8 mouse cellular contexts compared by ENCODE assay signal in the genomic region with DNA sequence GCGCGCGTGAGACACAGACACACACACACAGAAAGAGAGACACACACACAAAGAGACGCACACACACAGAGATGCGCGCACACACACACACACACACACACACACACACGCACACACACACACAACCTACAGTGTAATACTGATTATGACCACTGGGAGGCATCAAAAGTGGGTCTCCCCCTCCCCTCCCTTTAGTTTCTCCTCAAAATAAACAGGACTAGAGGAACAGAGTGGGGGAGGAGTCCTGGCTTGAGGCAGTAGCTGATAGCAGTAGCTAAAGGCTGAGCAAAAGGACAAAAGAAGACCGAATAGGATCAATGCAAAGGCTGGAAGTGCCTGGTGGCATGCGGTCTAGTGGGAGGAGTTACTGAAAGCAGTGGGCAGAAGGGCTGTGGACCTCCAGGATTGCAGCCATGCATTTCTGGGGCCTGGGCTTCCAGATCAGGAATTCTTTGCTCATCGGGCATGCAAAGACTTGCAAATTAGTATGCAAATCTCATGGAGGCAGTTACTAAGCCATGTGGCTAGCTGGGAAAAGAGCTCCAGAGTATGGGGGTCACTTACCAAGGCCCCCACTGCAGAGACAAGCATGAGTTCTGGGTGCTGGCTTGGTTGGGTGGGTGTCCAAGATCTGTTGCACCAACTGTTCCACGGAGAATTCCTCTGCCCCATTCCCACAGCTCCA. TPM values are rescaled to one million over a fixed set of nuclear protein-coding genes. Genes with fewer than 3 reads are reported as not detected.
A peak's percentile ranks its signal among the peaks of the same experiment; 100 is the strongest.
DNase-seq lines count a peak whose midpoint lies in the region; ATAC-seq and TF ChIP-seq lines count a peak whose summit lies in the region.

No protein-coding gene starts in this region.

- no peaks in the 10 kb centered on the region for H3K4me1 ChIP-seq in lung, embryonic 14.5 days (ENCODE audit: insufficient read depth)
- peaks cover 26% of the 10 kb centered on the region for H3K4me1 ChIP-seq in forebrain, embryonic 12.5 days

- H3K9ac ChIP-seq in lung, embryonic 14.5 days = no peak overlapping the region
- peak overlapping the region; percentile 12 for H3K9ac ChIP-seq in forebrain, embryonic 12.5 days

- peak; percentile 86 for TF ChIP-seq CTCF in lung, embryonic 14.5 days (IDR thresholded peaks at IDR 0.05; ENCODE audit: low read depth)

- no peak for ATAC-seq in CD4-positive, CD25-positive, alpha-beta regulatory T cell, adult 4 months
- peak; percentile 74 for ATAC-seq in lung, embryonic 14.5 days (ENCODE audit: insufficient read depth)
- ATAC-seq in forebrain, embryonic 12.5 days (ENCODE audit: low FRiP score) = peak; percentile 87
- ATAC-seq in monocyte, adult 5-6 weeks (replicated peaks; ENCODE audit: insufficient number of reproducible peaks, low FRiP score, low TSS enrichment, poor library complexity, severe bottlenecking) = no peak

- H3K4me2 ChIP-seq in lung, embryonic 14.5 days = no peak overlapping the region
- peak overlapping the region; percentile 28 for H3K4me2 ChIP-seq in forebrain, embryonic 12.5 days

- H3K9me3 ChIP-seq in lung, embryonic 14.5 days (ENCODE audit: low read depth, low read length) = no peaks in the 10 kb centered on the region
- no peaks in the 10 kb centered on the region for H3K9me3 ChIP-seq in forebrain, embryonic 12.5 days

- peak overlapping the region; percentile 54; the same call in 1 of the 2 replicates for H3K27ac ChIP-seq in lung, embryonic 14.5 days (ENCODE audit: low read depth)
- H3K27ac ChIP-seq in forebrain, embryonic 12.5 days = peak overlapping the region; percentile 83

- no peaks in the 10 kb centered on the region for H3K27me3 ChIP-seq in lung, embryonic 14.5 days (ENCODE audit: insufficient read depth, low read length)
- H3K27me3 ChIP-seq in forebrain, embryonic 12.5 days = no peaks in the 10 kb centered on the region

- H3K4me3 ChIP-seq in lung, embryonic 14.5 days (ENCODE audit: low read depth, low read length) = 0 out of 2 replicates have a peak overlapping the region, but pooled peaks have one; percentile 2
- H3K4me3 ChIP-seq in forebrain, embryonic 12.5 days (replicated peaks) = no peak overlapping the region

- 28% methylated on average over 11 of the region's 11 CpGs for WGBS in lung, embryonic 14.5 days
- WGBS in forebrain, embryonic 12.5 days = 11% methylated on average over 11 of the region's 11 CpGs

- DNase-seq in CD4-positive, CD25-positive, alpha-beta regulatory T cell, adult 2 months (ENCODE audit: low read depth, low spot score) = peak; percentile 73
- peak; percentile 85 for DNase-seq in lung, embryonic 14.5 days
- DNase-seq in lung, adult 18-20 months = no peak
- DNase-seq in layer of hippocampus, postnatal 10 days (ENCODE audit: low spot score in 2 of 2) = peak; percentile 64 to 69
- DNase-seq in naive thymus-derived CD4-positive, alpha-beta T cell, adult 2 months (ENCODE audit: low read depth) = peak; percentile 78

- peaks cover 76% of the 10 kb centered on the region for H3K36me3 ChIP-seq in lung, embryonic 14.5 days (ENCODE audit: insufficient read depth)
- peaks cover 47% of the 10 kb centered on the region for H3K36me3 ChIP-seq in forebrain, embryonic 12.5 days (replicated peaks)

RNA-seq across cellular contexts. Expression of gene Camta2, which starts 5.9 kb away (rescaled TPM):
- polyA plus RNA-seq in CD4-positive, CD25-positive, alpha-beta regulatory T cell, adult 4 months (2017; shearing (Covaris generic)) = 10 to 100 TPM; 12.2 to 15.8 TPM
- polyA plus RNA-seq in lung, embryonic 14.5 days (2014; fragmentation: Nextera tagmentation; extraction: Ambion mirVana) = 15.3 and 16.2 TPM in 2 replicates
- 12.6 and 13.9 TPM in 2 replicates for polyA plus RNA-seq in forebrain, embryonic 12.5 days (2016; fragmentation: Nextera tagmentation; extraction: Ambion mirVana)
- 100 to 1,000 TPM; 183 to 189 TPM for total RNA-seq in layer of hippocampus, postnatal 10 days (2021)
- total RNA-seq in monocyte, adult 5-6 weeks (2017) = 8.9 to 20.6 TPM (median 15.7 TPM) in 3 replicates

RNA-seq across cellular contexts. Expression of gene Spag7, which starts 12.8 kb away (rescaled TPM):
- 100 to 1,000 TPM; 126 to 132 TPM for polyA plus RNA-seq in CD4-positive, CD25-positive, alpha-beta regulatory T cell, adult 4 months (2017; shearing (Covaris generic))
- polyA plus RNA-seq in lung, embryonic 14.5 days (2014; fragmentation: Nextera tagmentation; extraction: Ambion mirVana) = 141 and 167 TPM in 2 replicates
- 144 and 149 TPM in 2 replicates for polyA plus RNA-seq in forebrain, embryonic 12.5 days (2016; fragmentation: Nextera tagmentation; extraction: Ambion mirVana)
- 10 to 100 TPM; 52.8 to 53.9 TPM for total RNA-seq in layer of hippocampus, postnatal 10 days (2021)
- 49.1 to 78.2 TPM (median 76.7 TPM) in 3 replicates for total RNA-seq in monocyte, adult 5-6 weeks (2017)

RNA-seq across cellular contexts. Expression of gene Inca1, which starts 17.9 kb away (rescaled TPM):
- 1 to 10 TPM in 1 of 2 experiments, under 1 TPM in 1; 0.30 to 1.2 TPM for polyA plus RNA-seq in CD4-positive, CD25-positive, alpha-beta regulatory T cell, adult 4 months (2017; shearing (Covaris generic))
- 1.1 and 1.5 TPM in 2 replicates for polyA plus RNA-seq in lung, embryonic 14.5 days (2014; fragmentation: Nextera tagmentation; extraction: Ambion mirVana)
- polyA plus RNA-seq in forebrain, embryonic 12.5 days (2016; fragmentation: Nextera tagmentation; extraction: Ambion mirVana) = 0.55 and 0.96 TPM in 2 replicates
- total RNA-seq in layer of hippocampus, postnatal 10 days (2021) = 1 to 10 TPM; 1.4 to 1.8 TPM
- total RNA-seq in monocyte, adult 5-6 weeks (2017) = 0.53 TPM in 1 of 3 replicates, not detected in the others

RNA-seq across cellular contexts. Expression of gene Kif1c, which starts 18.3 kb away (rescaled TPM):
- 1 to 10 TPM; 1.0 to 1.1 TPM for polyA plus RNA-seq in CD4-positive, CD25-positive, alpha-beta regulatory T cell, adult 4 months (2017; shearing (Covaris generic))
- polyA plus RNA-seq in lung, embryonic 14.5 days (2014; fragmentation: Nextera tagmentation; extraction: Ambion mirVana) = 12.4 and 13.7 TPM in 2 replicates
- 1.7 and 3.2 TPM in 2 replicates for polyA plus RNA-seq in forebrain, embryonic 12.5 days (2016; fragmentation: Nextera tagmentation; extraction: Ambion mirVana)
- total RNA-seq in layer of hippocampus, postnatal 10 days (2021) = 10 to 100 TPM; 55.9 to 59.9 TPM
- total RNA-seq in monocyte, adult 5-6 weeks (2017) = 27.3 to 30.6 TPM (median 30.3 TPM) in 3 replicates

RNA-seq across cellular contexts. Expression of gene Eno3, which starts 25.0 kb away (rescaled TPM):
- polyA plus RNA-seq in CD4-positive, CD25-positive, alpha-beta regulatory T cell, adult 4 months (2017; shearing (Covaris generic)) = 10 to 100 TPM; 32.6 to 32.7 TPM
- polyA plus RNA-seq in lung, embryonic 14.5 days (2014; fragmentation: Nextera tagmentation; extraction: Ambion mirVana) = 12.7 and 19.6 TPM in 2 replicates
- 9.0 and 9.7 TPM in 2 replicates for polyA plus RNA-seq in forebrain, embryonic 12.5 days (2016; fragmentation: Nextera tagmentation; extraction: Ambion mirVana)
- 10 to 100 TPM in 1 of 2 experiments, 1 to 10 TPM in 1; 5.1 to 10.5 TPM for total RNA-seq in layer of hippocampus, postnatal 10 days (2021)
- total RNA-seq in monocyte, adult 5-6 weeks (2017) = 236 to 452 TPM (median 414 TPM) in 3 replicates

Comparison
In these comparisons a context has a peak if more than half of its experiments do, and no peak if none do; other contexts are left out.
1. DNase-seq: peak in CD4-positive, CD25-positive, alpha-beta regulatory T cell, adult 2 months (single experiment), lung, embryonic 14.5 days (single experiment), layer of hippocampus, postnatal 10 days (2 of 2) and naive thymus-derived CD4-positive, alpha-beta T cell, adult 2 months (single experiment); none in lung, adult 18-20 months (0 of 2).
2. ATAC-seq: peak in lung, embryonic 14.5 days (single experiment) and forebrain, embryonic 12.5 days (single experiment); none in CD4-positive, CD25-positive, alpha-beta regulatory T cell, adult 4 months (single experiment) and monocyte, adult 5-6 weeks (single experiment).